Mouse (Mus musculus) CD4-positive, CD25-positive, alpha-beta regulatory T cell, adult 4 months (primary cell): ENCODE data around the gene Plk5. TPM values are rescaled to one million over a fixed set of nuclear protein-coding genes. Genes with fewer than 3 reads are reported as not detected.
"Not testable (repeated sequence)": the region's sequence is repeated elsewhere in the genome, so short reads cannot be mapped to it uniquely, and the experiment has no call there.

Experiments used
- ATAC-seq: one replicate; pipeline ENCODE4 v1.8.0; 2017
- polyA plus RNA-seq, 2 experiments: library from polyadenylated mRNA; unstranded; fragments of 100-300 nt; shearing (Covaris generic); gene quantifications; one replicate each; pipeline ENCODE4 v1.2.1; 2017

The Plk5 gene
- polyA plus RNA-seq, 2 experiments from 2014 or later: not detected

- ATAC-seq: no peak
Measured at GRCm38 (mm10) chr10:80331636-80332524, 24.4 kb upstream of the Plk5 start.

GRCm38 (mm10) chr10:80332525-80332989 lies 23.7 kb upstream of the Plk5 start:
- no peak for ATAC-seq

- ATAC-seq: no peak
Measured at GRCm38 (mm10) chr10:80336263-80336662, 20.0 kb upstream of the Plk5 start.

- peak; percentile 46 for ATAC-seq
Measured at GRCm38 (mm10) chr10:80339941-80340750, 16.1 kb upstream of the Plk5 start.

- ATAC-seq: no peak
Measured at GRCm38 (mm10) chr10:80341026-80341425, 15.2 kb upstream of the Plk5 start.

- no peak for ATAC-seq
Measured at GRCm38 (mm10) chr10:80341491-80342304, 14.6 kb upstream of the Plk5 start.

- ATAC-seq: no peak
Measured at GRCm38 (mm10) chr10:80342305-80342748, 13.9 kb upstream of the Plk5 start.

GRCm38 (mm10) chr10:80342749-80343424 lies 13.4 kb upstream of the Plk5 start:
- ATAC-seq: peak; percentile 63

- ATAC-seq: no peak
Measured at GRCm38 (mm10) chr10:80343425-80343895, 12.8 kb upstream of the Plk5 start.

- no peak for ATAC-seq
Measured at GRCm38 (mm10) chr10:80344131-80344661, 12.1 kb upstream of the Plk5 start.

GRCm38 (mm10) chr10:80345122-80345521 lies 11.1 kb upstream of the Plk5 start:
- ATAC-seq: no peak

- ATAC-seq: not testable (repeated sequence)
Measured at GRCm38 (mm10) chr10:80345929-80346328, 10.3 kb upstream of the Plk5 start.

- no peak for ATAC-seq
Measured at GRCm38 (mm10) chr10:80347514-80347967, 8.7 kb upstream of the Plk5 start.

- peak; percentile 67 for ATAC-seq
Measured at GRCm38 (mm10) chr10:80348244-80348781, 7.9 kb upstream of the Plk5 start, which contains the start of gene Adamtsl5. Gene Adamtsl5, minus strand, starts transcription at chr10:80348412.

GRCm38 (mm10) chr10:80348981-80349380 lies 7.3 kb upstream of the Plk5 start:
- no peak for ATAC-seq

GRCm38 (mm10) chr10:80350292-80350691 lies 6.0 kb upstream of the Plk5 start:
- ATAC-seq: peak; percentile 78

GRCm38 (mm10) chr10:80351896-80352295 lies 4.4 kb upstream of the Plk5 start:
- no peak for ATAC-seq

GRCm38 (mm10) chr10:80352727-80353126 lies 3.5 kb upstream of the Plk5 start:
- ATAC-seq: no peak

- no peak for ATAC-seq
Measured at GRCm38 (mm10) chr10:80355431-80355830, 828 bp upstream of the Plk5 start.

- ATAC-seq: no peak
Measured at GRCm38 (mm10) chr10:80356737-80357136, 478 bp downstream of the Plk5 start.

GRCm38 (mm10) chr10:80357336-80357735 lies 1.1 kb downstream of the Plk5 start:
- no peak for ATAC-seq
